Mouse (Mus musculus): ENCODE data around the gene Tmem231. TPM values are rescaled to one million over a fixed set of nuclear protein-coding genes. Genes with fewer than 3 reads are reported as not detected.

Tmem231 gene
- polyA plus RNA-seq (2015; fragmentation: Nextera tagmentation; extraction: Ambion mirVana): 22.4 and 24.6 TPM in 2 replicates

DNA sequence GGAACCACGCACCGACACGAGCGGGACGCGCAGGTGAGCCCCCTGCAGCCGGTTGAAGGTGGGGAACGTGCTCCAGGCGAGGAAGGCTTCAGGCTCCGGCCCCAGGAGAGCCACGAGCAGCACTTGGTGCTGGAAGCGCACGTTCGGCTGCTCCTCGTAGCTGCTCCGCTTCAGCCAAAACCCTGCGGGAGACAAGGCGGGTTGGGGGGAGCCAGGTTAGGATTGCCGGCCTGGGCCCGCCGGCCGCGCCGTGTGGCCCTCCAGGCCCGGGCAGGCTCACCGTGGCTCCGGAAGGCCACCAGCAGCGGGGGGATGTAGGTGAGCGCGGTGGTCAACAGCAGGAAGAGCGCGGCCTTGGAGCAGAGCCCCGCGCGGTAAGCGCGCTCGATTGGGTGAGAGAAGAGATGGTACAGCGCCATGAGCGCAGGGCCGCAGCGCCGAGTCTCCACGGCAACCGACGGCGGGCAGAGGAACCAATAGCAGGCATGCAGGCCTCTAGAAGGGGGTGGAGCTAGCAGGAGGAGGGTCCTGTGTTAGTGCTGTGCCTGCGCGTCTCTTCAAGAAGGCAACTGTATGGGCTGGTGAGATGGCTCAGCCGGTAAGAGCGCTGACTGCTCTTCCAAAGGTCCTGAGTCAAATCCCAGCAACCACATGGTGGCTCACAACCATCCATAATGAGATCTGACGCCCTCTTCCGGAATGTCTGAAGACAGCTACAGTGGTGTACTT, at the start of gene Tmem231:
Gene Tmem231, minus strand, starts transcription at position 534 of the 729 bp plus-strand sequence.
- no peaks in the 10 kb centered on the region for H3K36me3 ChIP-seq
- H3K4me1 ChIP-seq: peaks cover 25% of the 10 kb centered on the region
- WGBS: under 1% methylated on average over 53 of the region's 53 CpGs
- H3K4me2 ChIP-seq (replicated peaks): peak within 1 kb of the TSS; percentile 94
- no peaks in the 10 kb centered on the region for H3K27me3 ChIP-seq
- peak; percentile 100 for ATAC-seq (ENCODE audit: low FRiP score, low read depth)
- no peaks in the 10 kb centered on the region for H3K9me3 ChIP-seq
- H3K4me3 ChIP-seq: peak within 1 kb of the TSS; percentile 74
- peak within 1 kb of the TSS; percentile 81 for H3K27ac ChIP-seq
- H3K9ac ChIP-seq: peak within 1 kb of the TSS; percentile 79

DNA sequence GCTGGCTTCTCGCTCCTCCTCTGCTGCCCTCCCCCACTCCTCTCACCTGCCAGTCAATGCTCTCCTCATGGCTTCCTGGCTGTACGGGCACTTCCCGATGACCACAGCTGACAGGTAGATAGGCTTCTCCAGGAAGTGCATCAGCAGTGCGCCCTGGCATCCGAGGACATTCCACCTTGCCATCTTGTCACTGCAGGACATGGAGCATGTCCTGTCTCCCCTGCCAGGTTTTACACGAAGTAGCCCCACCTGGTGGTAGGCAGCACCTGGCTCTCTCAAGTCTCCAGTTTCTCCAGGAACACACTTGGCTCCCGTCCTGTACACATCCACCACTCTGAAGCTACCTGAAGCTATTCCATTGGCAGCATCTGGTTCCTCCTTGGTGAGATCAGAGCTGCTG, 48.4 kb upstream of the Tmem231 start:
- no peaks in the 10 kb centered on the region for H3K9me3 ChIP-seq
- peaks cover 65% of the 10 kb centered on the region for H3K36me3 ChIP-seq
- ATAC-seq (ENCODE audit: low FRiP score, low read depth): no peak
- 73% methylated on average over 7 of the region's 7 CpGs for WGBS
- no peak overlapping the region for H3K27ac ChIP-seq
- H3K27me3 ChIP-seq: no peaks in the 10 kb centered on the region
- H3K4me2 ChIP-seq (replicated peaks): no peak overlapping the region
- H3K4me1 ChIP-seq: no peaks in the 10 kb centered on the region
- H3K9ac ChIP-seq: no peak overlapping the region
- no peak overlapping the region for H3K4me3 ChIP-seq

DNA sequence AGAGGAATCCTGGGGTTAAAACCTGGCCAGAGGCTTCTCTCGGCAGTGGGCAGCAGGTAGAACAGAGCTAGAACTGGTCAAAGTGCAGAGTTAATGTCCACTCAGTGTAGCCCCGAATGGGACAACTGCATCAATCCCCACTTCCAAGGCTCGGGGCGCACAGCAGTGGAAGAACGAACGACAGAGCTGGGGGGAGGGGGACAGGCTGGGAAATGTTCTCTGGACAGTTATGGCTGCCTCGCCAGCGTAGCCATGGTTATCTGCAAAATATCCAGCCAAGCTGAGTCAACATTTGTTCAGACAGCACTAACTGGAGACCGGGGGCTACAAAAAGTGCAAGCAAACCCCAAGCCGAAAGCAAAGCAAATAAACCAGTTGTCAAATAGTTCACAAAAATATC, 44.5 kb upstream of the Tmem231 start:
- peaks cover 4% of the 10 kb centered on the region; the same call in 1 of the 2 replicates for H3K9me3 ChIP-seq
- no peak for ATAC-seq (ENCODE audit: low FRiP score, low read depth)

DNA sequence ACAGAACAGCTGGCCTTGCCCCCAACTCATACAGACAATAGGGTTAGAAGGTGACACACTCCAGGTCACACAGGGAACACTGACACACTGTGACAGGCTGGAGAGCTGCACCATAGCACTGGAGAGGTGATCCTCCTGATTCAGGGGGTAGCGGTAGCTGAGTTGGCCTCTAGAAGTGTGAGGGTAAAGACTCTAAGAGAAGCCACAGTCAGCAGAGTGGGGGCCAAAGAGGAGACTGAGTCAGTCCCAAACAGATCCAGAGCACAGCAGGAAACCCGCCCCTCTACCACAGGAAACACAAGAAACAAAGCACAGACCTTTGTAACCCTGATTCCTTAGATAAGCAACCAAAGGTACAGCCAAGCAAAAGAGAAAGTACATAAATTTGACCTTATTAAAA, 42.6 kb upstream of the Tmem231 start:
- H3K4me1 ChIP-seq: no peaks in the 10 kb centered on the region
- H3K27me3 ChIP-seq: no peaks in the 10 kb centered on the region
- 95% methylated on average over 2 of the region's 2 CpGs for WGBS
- no peak for ATAC-seq (ENCODE audit: low FRiP score, low read depth)
- H3K9ac ChIP-seq: no peak overlapping the region
- peaks cover 68% of the 10 kb centered on the region for H3K36me3 ChIP-seq
- H3K4me2 ChIP-seq (replicated peaks): no peak overlapping the region
- no peak overlapping the region for H3K27ac ChIP-seq
- no peak overlapping the region for H3K4me3 ChIP-seq
- peaks cover 4% of the 10 kb centered on the region; the same call in 1 of the 2 replicates for H3K9me3 ChIP-seq

More for the DNA sequence above, 44.5 kb upstream of the Tmem231 start:
- WGBS: 86% methylated on average over 10 of the region's 10 CpGs
- no peak overlapping the region for H3K27ac ChIP-seq
- H3K27me3 ChIP-seq: no peaks in the 10 kb centered on the region
- no peak overlapping the region for H3K4me3 ChIP-seq
- peaks cover 71% of the 10 kb centered on the region for H3K36me3 ChIP-seq
- H3K9ac ChIP-seq: no peak overlapping the region
- no peak overlapping the region for H3K4me2 ChIP-seq (replicated peaks)
- no peaks in the 10 kb centered on the region for H3K4me1 ChIP-seq

DNA sequence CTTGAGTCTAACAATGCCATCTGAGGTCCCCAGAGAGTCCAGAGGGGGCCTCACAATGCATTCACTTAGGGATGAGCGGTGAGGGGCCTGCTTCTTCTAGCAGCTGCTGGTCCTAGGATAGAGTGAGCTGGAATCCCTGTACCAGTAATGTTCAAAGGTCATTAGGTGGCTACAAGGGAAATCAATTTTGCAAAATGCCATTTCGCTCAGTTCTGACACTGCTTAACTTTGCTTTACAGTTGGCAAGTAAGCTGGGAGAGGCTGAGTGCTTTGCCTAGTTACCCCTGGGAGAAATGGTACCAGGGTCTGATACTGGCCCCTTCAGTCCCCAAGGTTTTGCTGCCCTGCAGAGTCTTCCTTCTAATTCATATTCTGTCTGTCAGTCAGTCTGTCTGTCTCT, 42.0 kb upstream of the Tmem231 start:
- Histone ChIP-seq H3K9me3 (peaks cover 4% of the 10 kb centered on the region; the same call in 1 of the 2 replicates), H3K4me3 (no peak overlapping the region), H3K36me3 (peaks cover 73% of the 10 kb centered on the region), H3K4me2 (replicated peaks) (no peak overlapping the region), H3K27ac (no peak overlapping the region), H3K9ac (no peak overlapping the region), H3K4me1 (no peaks in the 10 kb centered on the region), H3K27me3 (no peaks in the 10 kb centered on the region)
- 88% methylated on average over 2 of the region's 2 CpGs for WGBS
- no peak for ATAC-seq (ENCODE audit: low FRiP score, low read depth)

DNA sequence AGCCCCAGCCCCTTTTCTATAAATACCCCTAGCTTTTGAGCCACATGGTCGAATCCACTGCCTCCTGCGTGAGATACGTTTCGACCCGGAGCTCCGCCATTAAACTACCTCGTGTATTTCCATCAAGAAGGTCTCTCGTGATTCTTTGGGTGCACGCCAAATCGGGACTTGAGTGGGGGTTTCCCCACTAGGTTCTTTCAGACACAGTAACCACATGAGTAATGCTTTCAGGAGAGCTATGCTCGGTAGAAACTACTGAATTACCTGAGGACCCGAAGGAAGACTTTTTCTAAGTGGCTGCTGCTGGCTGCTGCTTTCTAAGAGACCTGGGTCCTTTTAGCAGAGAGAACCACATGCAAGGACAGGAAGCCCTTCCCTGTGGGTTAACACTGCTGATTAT, 40.5 kb upstream of the Tmem231 start:
- no peak for ATAC-seq (ENCODE audit: low FRiP score, low read depth)
- WGBS: 95% methylated on average over 12 of the region's 12 CpGs
- peaks cover 4% of the 10 kb centered on the region; the same call in 1 of the 2 replicates for H3K9me3 ChIP-seq

DNA sequence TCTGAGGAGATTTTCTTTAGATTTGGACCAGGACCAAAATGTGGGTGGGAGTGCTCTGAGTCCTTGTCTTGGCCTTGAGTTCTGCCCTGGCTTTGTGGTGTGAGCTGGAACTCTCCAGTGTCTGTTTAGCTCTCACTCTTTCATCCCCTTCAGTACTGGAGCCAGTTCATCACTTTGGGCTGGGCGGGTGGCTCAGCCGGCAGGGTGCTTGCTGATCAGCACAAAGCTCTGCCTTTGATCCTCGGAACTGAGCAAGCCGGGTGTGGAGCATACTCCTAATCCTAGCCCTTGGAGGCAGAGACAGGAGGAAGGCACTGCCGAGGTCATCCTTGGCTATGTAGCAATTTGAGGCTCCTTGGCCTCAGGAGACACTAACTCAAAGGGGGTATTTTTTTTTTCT, 35.3 kb upstream of the Tmem231 start:
- Histone ChIP-seq H3K4me2 (replicated peaks) (no peak overlapping the region), H3K27me3 (no peaks in the 10 kb centered on the region), H3K9me3 (peaks cover under 1% of the 10 kb centered on the region; the same call in 1 of the 2 replicates), H3K36me3 (peaks cover 35% of the 10 kb centered on the region), H3K4me1 (peaks cover 8% of the 10 kb centered on the region; the same call in 1 of the 2 replicates), H3K27ac (no peak overlapping the region), H3K9ac (no peak overlapping the region), H3K4me3 (no peak overlapping the region)
- 36% methylated on average over 5 of the region's 5 CpGs for WGBS
- no peak for ATAC-seq (ENCODE audit: low FRiP score, low read depth)

More for the DNA sequence above, 40.5 kb upstream of the Tmem231 start:
- H3K4me1 ChIP-seq: no peaks in the 10 kb centered on the region
- H3K36me3 ChIP-seq: peaks cover 70% of the 10 kb centered on the region
- H3K4me2 ChIP-seq (replicated peaks): no peak overlapping the region
- H3K27me3 ChIP-seq: no peaks in the 10 kb centered on the region
- H3K27ac ChIP-seq: no peak overlapping the region
- H3K9ac ChIP-seq: no peak overlapping the region
- no peak overlapping the region for H3K4me3 ChIP-seq

DNA sequence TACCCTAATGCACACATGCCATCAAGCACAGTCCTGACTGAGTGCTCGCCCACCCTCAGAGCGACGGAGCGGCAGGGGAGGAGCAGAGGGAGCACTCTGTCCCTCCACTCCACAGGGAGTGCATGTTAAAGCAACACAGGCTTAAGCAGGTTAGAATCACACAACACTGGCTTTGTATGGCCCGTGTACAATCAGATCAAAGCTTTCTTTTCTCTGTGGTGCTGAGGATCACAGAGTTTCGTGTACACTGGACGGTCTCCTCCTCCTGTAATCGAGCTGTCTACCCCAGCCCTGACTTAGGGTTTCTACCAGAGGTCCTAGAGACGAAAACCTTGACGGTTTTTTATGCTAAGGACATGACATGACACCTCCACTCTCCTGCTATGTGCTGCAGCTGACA, 34.9 kb upstream of the Tmem231 start:
- no peak for ATAC-seq (ENCODE audit: low FRiP score, low read depth)
- Histone ChIP-seq H3K27ac (no peak overlapping the region), H3K36me3 (peaks cover 31% of the 10 kb centered on the region), H3K27me3 (no peaks in the 10 kb centered on the region), H3K9me3 (no peaks in the 10 kb centered on the region; the same call in 1 of the 2 replicates), H3K4me3 (no peak overlapping the region), H3K4me1 (peaks cover 8% of the 10 kb centered on the region; the same call in 1 of the 2 replicates), H3K9ac (no peak overlapping the region), H3K4me2 (replicated peaks) (no peak overlapping the region)
- 87% methylated on average over 10 of the region's 10 CpGs for WGBS

DNA sequence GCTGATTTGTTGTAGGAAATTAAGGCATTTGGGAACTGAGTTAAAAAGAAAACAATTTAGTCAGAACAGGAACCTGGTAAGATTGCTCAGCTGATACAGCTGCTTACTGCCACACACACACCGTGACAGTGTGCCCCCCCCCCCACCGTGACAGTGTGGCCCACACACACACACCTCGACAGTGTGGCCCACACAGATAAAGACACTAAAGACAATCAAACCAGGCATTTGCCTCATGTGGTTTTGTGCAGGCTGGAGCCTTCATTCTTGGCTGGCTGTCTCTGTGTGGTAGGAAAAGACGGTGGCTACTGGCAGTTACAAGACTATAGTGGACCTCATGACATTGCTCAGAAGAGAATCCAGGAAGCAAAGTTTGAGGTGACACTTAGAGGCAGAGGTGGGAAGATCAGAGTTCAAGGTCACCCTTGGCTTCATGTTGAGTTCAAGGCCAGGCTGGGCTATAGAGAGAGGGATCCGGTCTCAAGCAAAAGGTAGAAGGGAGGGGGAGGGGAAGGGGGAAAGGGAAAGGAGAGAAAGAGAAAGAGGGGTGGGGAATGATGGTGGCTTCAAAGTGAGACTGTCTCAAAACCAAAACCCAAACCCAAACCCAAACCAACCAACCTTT, 33.7 kb upstream of the Tmem231 start:
- Histone ChIP-seq H3K36me3 (peaks cover 23% of the 10 kb centered on the region), H3K4me3 (no peak overlapping the region), H3K27me3 (no peaks in the 10 kb centered on the region), H3K9ac (no peak overlapping the region), H3K27ac (no peak overlapping the region), H3K9me3 (no peaks in the 10 kb centered on the region), H3K4me2 (replicated peaks) (no peak overlapping the region), H3K4me1 (peaks cover 8% of the 10 kb centered on the region; the same call in 1 of the 2 replicates)
- WGBS: 90% methylated on average over 5 of the region's 5 CpGs
- ATAC-seq (ENCODE audit: low FRiP score, low read depth): no peak

DNA sequence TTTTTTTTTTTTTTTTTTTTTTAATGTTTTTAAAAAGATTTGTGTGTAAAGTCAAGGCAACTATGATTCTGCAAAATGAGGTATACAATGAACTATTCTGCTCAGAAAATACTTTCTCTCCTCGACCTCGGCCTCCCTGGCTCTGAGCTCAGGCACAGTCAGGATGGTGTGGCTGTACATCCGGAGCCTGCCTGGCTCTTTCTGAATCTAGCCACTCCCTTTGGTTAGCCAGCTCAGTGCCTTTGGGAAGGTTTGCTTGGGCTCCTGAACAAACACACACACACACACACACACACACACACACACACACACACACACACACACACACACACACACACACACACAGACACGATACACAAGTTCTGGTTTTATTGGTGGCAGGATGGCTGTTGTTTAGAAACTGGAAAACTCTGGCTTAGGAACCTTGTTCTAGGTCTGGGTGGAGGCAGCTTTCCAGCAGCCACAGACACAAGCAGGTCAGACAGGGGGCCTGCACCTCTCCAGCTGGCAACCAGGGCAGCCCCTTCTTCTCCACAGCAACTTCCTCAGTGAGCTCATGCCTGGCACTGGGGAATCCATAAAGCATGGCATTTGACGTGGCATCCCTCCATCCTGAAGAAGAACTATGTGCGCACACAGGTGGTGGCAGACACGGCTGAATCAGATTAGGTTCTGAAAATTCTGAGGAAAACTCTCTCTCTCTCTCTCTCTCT, 31.3 kb upstream of the Tmem231 start:
- no peak overlapping the region for H3K4me3 ChIP-seq
- no peaks in the 10 kb centered on the region for H3K27me3 ChIP-seq
- H3K27ac ChIP-seq: no peak overlapping the region
- H3K4me2 ChIP-seq (replicated peaks): no peak overlapping the region
- no peaks in the 10 kb centered on the region for H3K9me3 ChIP-seq
- no peak for ATAC-seq (ENCODE audit: low FRiP score, low read depth)
- peaks cover 8% of the 10 kb centered on the region; the same call in 1 of the 2 replicates for H3K4me1 ChIP-seq
- peaks cover 8% of the 10 kb centered on the region for H3K36me3 ChIP-seq
- no peak overlapping the region for H3K9ac ChIP-seq
- WGBS: 58% methylated on average over 7 of the region's 7 CpGs

DNA sequence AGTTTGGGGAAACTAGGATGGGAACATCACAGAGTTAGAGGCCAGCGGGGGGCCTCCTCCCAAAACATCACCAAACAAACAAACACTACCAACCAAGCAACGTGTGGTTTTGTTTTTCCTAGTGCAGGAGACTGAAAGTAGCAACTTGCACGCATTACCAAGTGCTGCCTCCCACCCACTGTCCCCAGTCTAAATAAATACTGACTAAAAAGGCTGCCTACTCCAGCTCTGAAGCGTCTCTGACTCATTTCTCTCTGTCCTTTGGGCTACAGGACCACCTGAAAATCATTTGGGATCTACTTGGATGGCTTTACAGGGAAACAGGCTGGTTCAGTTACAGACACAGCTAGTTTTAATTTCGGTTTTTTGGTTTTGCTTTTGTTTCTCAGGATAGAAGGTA, 30.7 kb upstream of the Tmem231 start:
- no peak overlapping the region for H3K4me2 ChIP-seq (replicated peaks)
- peaks cover 12% of the 10 kb centered on the region for H3K36me3 ChIP-seq
- H3K27ac ChIP-seq: no peak overlapping the region
- no peaks in the 10 kb centered on the region for H3K9me3 ChIP-seq
- H3K27me3 ChIP-seq: no peaks in the 10 kb centered on the region
- H3K9ac ChIP-seq: no peak overlapping the region
- ATAC-seq (ENCODE audit: low FRiP score, low read depth): no peak
- no peak overlapping the region for H3K4me3 ChIP-seq
- 50% methylated on average over 5 of the region's 5 CpGs for WGBS
- peaks cover 8% of the 10 kb centered on the region; the same call in 1 of the 2 replicates for H3K4me1 ChIP-seq

DNA sequence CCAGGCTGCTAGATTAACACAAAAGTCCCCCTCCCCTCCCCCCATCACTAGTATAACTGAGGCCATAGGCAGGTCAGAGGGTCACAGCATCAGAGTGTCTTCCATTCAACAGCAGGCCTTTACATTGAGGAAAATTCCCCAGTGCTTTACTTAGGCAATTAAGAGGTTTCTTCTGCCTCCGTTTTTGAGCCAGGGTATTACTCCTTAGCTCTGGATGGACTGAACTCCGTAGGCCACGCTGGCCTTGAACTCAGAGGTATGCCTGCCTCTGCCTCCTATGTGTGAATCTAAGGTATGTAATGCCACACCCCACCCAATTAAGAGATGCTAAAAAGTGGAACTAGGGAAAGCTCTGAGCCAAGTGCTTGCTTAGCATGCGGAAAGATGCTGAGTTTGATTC, 29.9 kb upstream of the Tmem231 start:
- 85% methylated on average over 4 of the region's 4 CpGs for WGBS

More for the DNA sequence above, 29.9 kb upstream of the Tmem231 start:
- H3K4me2 ChIP-seq (replicated peaks): no peak overlapping the region
- no peaks in the 10 kb centered on the region for H3K27me3 ChIP-seq
- H3K27ac ChIP-seq: no peak overlapping the region
- no peak for ATAC-seq (ENCODE audit: low FRiP score, low read depth)
- no peak overlapping the region for H3K4me3 ChIP-seq
- no peaks in the 10 kb centered on the region for H3K9me3 ChIP-seq
- H3K9ac ChIP-seq: no peak overlapping the region
- H3K4me1 ChIP-seq: peaks cover 8% of the 10 kb centered on the region; the same call in 1 of the 2 replicates
- H3K36me3 ChIP-seq: peaks cover 13% of the 10 kb centered on the region

Data from limb, embryonic 13.5 days (tissue).